Mouse (Mus musculus): Measurements from ENCODE around the gene Psmd8.
"Not testable (repeated sequence)": the region's sequence is repeated elsewhere in the genome, so short reads cannot be mapped to it uniquely, and the experiment has no call there.

Gene Psmd8

DNA sequence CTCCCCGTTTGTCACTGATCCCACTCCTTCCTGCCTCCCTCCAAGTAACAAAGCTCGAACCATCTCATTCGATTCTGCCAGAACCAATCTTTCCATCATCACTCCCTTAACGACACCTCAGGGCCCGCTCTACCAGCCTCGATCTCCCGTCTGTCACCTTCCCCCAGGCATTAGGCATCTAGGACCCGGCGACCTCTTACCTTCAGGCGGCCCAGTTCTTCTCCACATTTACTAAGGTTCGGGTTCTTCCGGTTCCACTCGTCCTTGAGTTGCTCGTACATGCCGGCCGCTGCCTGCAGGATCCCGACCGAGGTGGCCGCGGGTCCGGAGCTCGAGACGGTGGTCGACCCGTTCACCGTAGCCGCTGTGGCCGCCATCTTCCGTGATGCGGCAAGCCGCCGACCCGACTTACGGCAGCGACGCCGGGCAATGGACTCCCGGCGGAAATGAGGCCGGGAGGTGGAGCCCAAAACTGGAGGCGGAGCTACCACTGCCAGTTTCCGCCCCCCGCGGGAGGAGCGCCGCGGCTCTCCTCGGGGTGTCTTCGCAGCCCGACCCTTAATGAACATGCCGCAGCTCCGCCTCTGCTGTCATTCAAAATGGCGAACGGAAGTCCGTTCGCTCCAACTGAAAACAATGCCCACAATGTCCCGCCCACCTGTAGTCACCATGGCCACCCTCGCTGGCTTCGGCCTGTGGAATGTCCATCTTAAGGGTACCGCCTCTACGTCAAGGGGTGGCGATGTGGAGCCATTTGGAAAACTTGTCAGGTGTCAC lies at the start of gene Psmd8:
TSS of gene Psmd8 (minus strand) at position 625 of the 777 bp plus-strand sequence.
- DNase-seq (ENCODE audit: low read depth, low spot score): peak; percentile 98

DNA sequence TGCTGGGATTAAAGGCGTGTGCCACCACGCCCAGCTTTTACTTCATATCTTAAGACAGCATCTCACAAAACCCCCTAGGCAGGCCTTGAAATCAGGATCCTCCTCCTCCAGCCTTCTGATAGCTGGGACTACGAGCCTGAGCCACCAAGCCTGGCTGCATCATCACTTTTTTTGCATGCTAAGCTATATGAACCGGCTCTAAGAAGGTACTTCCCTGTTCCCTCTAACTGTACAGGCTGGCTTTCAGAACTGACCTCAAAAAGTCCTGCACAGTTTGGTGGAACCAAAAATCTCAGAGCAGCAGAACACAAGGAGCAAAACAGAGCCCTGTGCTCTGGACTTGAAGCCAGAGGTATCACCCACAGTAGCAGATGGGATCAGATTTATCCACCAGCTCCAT lies 47.7 kb upstream of the Psmd8 start:
- no peak for DNase-seq (ENCODE audit: low read depth, low spot score)

DNA sequence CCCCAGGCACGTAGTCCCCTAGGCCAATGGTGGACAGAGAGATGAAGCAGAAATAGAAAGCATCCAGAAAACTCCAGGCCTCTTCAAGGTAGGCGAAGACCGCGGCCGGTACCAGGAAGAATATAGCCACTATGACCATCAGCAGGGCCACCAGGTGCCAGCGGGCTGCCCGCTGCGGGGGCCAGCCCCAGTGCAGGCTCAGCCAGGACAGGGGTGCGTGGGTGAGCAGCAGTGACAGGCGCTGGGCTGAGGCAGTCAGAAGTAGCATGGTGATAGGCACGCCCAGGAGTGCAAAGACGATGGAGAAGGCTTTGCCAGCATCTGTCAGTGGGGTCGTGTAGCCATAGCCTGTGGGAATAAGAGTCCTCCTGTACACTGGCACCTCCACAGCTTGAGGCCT lies 45.0 kb upstream of the Psmd8 start:
- no peak for DNase-seq (ENCODE audit: low read depth, low spot score)

DNA sequence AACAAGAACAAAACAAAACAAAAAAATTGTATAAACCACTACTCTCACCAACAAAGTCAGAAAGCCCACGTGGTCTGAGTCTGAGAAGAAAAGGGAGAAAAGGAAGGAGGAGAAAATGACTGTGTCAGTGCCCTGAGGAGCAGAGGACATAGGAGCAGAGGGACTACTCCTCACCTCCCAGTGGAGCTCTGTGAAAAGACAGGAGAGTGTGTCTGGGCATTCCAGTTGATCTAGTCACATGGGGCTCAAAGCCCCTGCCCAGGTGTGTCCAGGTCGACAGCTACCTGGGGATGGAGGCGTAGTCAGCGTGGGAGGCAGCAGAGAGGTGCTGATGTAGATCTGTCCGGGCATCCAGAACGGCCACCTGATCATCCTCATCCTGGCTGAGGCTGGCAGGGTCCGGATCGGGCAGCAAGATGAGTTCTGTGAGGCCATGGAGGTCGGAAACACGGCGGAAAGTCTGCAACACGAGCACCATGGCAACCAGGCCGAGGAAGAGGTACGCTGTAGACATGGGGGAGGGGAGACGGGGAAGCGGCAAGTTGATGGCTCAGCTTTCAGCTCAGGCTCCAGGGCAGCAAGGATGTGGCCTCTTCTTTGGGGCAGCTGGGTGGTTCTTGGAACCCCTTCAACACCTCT lies 44.4 kb upstream of the Psmd8 start:
- DNase-seq (ENCODE audit: low read depth, low spot score): no peak

DNA sequence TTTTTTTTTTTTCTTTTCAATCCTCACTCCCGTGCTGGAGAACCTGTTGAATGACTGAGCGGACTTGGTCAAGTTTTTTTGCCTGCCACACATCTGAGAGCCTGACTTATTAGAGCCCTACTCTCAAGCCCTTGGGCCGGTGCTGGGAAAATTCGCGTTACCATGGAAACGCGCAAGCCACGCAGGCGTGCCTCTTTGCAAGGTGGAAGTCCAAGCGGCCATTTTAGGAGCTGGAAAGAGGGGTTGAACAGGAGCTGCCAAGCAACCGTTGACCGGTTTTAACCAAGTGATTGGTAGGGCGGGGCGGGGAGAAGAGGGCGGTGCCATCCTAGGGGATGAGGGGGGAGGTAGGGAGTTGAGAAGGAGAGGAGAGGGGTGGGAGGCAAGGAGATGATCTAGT lies 34.3 kb upstream of the Psmd8 start:
- DNase-seq (ENCODE audit: low read depth, low spot score): no peak

GRCm38 (mm10) chr7:29214236-29214635 lies 33.7 kb upstream of the Psmd8 start:
- DNase-seq (ENCODE audit: low read depth, low spot score): no peak

DNA sequence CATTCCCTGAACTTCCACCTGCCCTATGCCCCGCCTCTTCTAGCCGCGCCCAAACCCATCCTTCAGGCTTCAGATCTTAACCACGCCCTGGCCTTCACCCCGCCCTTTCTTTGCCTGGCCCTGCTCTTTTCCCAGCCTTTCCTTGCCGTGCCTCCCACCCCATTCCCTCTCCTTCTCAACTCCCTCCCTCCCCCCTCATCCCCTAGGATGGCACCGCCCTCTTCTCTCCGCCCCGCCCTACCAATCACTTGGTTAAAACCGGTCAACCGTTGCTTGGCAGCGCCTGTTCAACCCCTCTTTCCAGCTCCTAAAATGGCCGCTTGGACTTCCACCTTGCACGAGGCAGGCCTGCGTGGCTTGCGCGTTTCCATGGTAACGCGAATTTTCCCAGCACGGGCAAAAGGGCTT lies 33.2 kb upstream of the Psmd8 start, which contains the start of gene Catsperg1:
TSS of gene Catsperg1 (minus strand) at position 361 of the 408 bp plus-strand sequence.
- no peak for DNase-seq (ENCODE audit: low read depth, low spot score)

DNA sequence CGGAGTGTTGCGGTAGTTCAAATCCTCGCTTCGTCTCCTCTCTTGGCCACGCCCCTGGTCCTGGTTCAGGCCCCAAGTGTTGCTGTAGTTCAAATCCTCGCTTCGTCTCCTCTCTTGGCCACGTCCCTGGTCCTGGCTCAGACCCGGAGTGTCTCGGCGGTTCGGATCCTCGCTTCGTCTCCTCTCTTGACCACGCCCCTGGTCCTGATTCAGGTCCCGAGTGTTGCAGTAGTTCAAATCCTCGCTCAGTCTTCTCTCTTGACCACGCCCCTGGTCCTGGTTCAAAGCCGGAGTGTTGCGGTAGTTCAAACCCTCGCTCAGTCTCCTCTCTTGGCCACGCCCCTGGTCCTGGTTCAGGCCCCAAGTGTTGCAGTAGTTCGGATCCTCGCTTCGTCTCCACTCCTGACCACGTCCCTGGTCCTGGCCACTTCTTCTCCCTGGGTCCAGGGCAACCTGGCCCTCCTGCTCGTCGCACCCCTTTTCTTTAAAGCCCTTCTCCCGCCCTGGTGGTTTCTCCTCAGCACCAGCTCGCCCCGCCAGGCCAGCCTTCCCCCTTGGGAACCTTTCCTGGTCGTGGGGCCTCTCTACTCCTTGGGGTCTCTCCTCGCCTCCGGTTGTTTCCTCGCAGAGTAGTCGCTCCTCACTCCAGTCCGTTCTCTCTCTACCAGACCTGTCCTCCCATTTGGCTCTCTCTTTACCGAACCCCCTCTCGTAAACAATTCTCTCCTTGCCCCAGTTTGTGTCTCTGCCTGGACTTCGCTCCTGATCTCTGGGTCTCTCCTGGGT lies 32.5 kb upstream of the Psmd8 start:
- not testable (repeated sequence) for DNase-seq (ENCODE audit: low read depth, low spot score)

DNA sequence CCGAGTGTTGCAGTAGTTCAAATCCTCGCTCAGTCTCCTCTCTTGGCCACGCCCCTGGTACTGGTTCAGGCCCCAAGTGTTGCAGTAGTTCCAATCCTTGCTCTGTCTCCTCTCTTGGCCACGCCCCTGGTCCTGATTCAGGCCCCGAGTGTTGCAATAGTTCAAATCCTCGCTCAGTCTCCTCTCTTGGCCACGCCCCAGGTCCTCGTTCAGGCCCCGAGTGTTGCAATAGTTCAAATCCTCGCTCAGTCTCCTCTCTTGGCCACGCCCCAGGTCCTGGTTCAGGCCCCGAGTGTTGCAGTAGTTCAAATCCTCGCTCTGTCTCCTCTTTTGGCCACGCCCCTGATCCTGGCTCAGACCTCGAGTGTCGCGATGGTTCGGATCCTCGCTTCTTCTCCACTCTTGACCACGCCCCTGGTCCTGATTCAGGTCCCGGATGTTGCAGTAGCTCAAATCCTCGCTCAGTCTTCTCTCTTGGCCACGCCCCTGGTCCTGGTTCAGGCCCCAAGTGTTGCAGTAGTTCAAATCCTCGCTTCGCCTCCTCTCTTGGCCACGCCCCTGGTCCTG lies 31.8 kb upstream of the Psmd8 start:
- DNase-seq (ENCODE audit: low read depth, low spot score): no peak

DNA sequence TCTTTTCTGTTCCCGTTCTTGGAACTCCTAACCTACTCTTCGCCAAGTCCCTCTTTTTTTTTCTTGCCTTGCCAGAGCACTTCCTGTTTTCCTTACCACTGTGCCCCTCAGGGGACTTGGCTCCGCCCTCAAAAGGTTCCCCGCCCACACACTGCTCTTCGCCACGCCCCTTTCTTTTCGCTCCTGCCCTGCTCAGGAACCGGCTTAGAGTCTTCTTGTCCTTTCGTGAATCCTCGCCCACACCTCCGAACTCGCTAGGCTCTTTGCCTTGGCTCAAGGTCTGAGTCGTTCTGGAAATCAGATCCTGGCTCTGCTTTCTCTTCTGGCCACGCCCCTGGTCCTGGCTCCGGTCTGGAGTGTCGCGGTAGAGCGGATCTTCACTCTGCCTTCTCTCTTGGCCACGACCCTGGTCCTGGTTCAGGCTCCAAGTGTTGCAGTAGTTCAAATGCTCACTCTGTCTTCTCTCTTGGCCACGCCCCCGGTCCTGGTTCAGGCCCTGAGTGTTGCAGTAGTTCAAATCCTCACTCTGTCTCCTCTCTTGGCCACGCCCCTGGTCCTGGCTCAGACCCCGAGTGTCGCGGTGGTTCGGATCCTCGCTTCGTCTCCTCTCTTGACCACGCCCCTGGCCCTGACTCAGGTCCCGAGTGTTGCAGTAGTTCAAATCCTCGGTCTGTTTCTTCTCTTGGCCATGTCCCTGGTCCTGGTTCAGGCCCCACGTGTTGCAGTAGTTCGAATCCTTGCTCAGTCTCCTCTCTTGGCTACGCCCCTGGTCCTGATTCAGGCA lies 31.1 kb upstream of the Psmd8 start:
- peak; percentile 92 for DNase-seq (ENCODE audit: low read depth, low spot score)

DNA sequence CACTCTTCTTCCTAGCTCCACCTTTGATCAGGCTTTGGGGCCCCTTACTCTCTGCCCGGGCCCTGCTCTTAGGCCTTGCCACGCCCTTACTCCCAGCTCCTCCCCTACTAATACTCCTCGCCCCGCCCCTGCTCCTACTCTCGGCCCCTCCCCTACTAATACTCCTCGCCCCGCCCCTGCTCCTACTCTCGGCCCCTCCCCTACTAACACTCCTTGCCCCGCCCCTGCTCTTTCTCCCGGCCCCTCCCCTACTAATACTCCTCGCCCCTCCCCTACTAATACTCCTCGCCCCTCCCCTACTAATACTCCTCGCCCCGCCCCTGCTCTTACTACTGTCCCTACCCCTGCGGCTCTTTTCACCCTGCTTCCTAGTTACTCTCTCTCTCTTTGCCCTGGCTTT lies 30.5 kb upstream of the Psmd8 start:
- DNase-seq (ENCODE audit: low read depth, low spot score): not testable (repeated sequence)

DNA sequence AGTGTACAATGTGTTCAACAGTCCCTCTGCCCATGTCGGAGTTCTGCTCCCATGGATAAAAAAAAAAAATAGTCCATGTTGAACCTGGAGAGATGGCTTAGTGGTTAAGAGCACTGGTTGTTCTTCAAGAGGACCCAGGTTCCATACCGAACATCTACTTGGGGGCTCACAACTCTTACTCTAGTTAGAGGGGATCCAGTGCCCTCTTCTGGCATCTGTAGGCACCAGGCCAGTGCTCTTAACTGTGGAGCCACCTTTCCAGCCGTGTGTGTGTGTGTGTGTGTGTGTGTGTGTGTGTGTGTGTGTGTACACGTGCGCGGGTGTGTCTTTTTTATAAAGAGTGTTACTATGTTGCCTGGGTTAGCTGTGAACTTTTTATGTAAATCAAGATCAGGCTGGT lies 22.1 kb upstream of the Psmd8 start:
- DNase-seq (ENCODE audit: low read depth, low spot score): no peak

- not testable (repeated sequence) for DNase-seq (ENCODE audit: low read depth, low spot score)
Measured at GRCm38 (mm10) chr7:29194230-29194629, 13.7 kb upstream of the Psmd8 start.

GRCm38 (mm10) chr7:29181323-29181722 lies 822 bp upstream of the Psmd8 start:
- not testable (repeated sequence) for DNase-seq (ENCODE audit: low read depth, low spot score)

GRCm38 (mm10) chr7:29180854-29181236 lies 344 bp upstream of the Psmd8 start:
- no peak for DNase-seq (ENCODE audit: low read depth, low spot score)

GRCm38 (mm10) chr7:29179323-29179722 lies 1.2 kb downstream of the Psmd8 start:
- peak; percentile 77 for DNase-seq (ENCODE audit: low read depth, low spot score)

DNA sequence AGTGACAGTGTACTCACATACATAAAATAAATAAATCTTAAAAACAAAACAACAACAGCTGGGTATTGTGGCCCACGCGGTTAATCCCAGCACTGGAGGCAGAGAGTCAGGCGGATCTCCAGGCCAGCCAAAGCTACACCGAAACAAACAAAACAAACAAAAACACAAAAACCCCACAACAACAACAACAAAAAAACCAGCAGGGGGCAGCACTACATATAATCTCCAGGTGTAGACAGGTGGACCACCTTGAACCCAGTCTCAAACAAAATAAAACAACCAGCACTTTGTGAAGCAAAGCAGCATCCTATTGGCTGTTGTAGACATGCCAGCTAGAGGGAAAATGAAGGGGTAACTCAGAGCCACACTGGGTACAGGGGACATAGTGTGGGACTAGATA lies 2.4 kb downstream of the Psmd8 start:
- DNase-seq (ENCODE audit: low read depth, low spot score): no peak

GRCm38 (mm10) chr7:29172390-29173016 lies 8.0 kb downstream of the Psmd8 start:
- no peak for DNase-seq (ENCODE audit: low read depth, low spot score)

DNA sequence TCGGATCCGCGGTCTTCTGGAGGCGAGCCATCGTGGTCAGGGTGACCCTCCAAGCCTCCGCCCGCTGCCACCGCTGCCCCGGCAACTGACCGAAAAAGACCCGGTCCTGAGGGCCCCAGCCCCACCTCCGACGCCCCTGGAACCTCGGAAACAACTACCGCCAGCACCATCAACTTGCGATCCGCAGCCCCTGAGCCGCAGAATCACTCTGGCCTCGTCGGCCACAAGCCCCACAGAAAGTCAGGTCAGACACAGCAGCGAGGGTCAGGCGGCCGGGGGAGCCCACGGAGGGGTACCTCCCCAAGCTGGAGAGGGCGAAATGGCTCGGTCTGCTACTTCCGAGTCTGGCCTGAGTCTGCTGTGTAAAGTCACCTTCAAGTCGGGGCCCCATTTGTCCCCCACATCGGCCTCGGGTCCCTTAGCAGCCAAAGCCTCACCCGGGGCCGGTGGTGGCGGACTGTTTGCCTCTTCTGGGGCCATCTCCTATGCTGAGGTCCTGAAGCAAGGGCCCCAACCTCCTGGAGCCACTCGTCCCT lies 8.9 kb downstream of the Psmd8 start:
- DNase-seq (ENCODE audit: low read depth, low spot score): no peak

- DNase-seq (ENCODE audit: low read depth, low spot score): no peak
Measured at GRCm38 (mm10) chr7:29170755-29171561, 9.5 kb downstream of the Psmd8 start.
